Mouse (Mus musculus) hindbrain, postnatal 0 days (tissue): ENCODE measurements around the gene Lims1. TPM values are rescaled to one million over a fixed set of nuclear protein-coding genes. Genes with fewer than 3 reads are reported as not detected.

Experiments used
- ATAC-seq: fragments of 200-750 bp; cut with Nextera tagmentation; 2 replicates; pipeline ENCODE4 v1.8.0; 2017; ENCODE audit warnings: mild to moderate bottlenecking, moderate TSS enrichment, moderate library complexity
- DNase-seq: peaks from one replicate; pipeline ENCODE4 v3.0.0-alpha.2; 2015; ENCODE audit warnings: low spot score
- H3K27ac ChIP-seq: fragments of 300-500 bp; sonication (generic); 2 replicates; pipeline ENCODE4 v1.5.1; 2014; ENCODE audit warnings: mild to moderate bottlenecking
- H3K27me3 ChIP-seq: fragments of 300-500 bp; sonication (generic); 2 replicates; pipeline ENCODE4 v1.6.1; 2014; ENCODE audit warnings: low read length, mixed read lengths; ENCODE audit not compliant: insufficient read depth
- H3K36me3 ChIP-seq: fragments of 300-500 bp; sonication (generic); 2 replicates; pipeline ENCODE4 v1.6.1; 2014; ENCODE audit warnings: low read length, mixed read lengths; ENCODE audit not compliant: insufficient read depth
- H3K4me1 ChIP-seq: fragments of 300-500 bp; sonication (generic); 2 replicates; pipeline ENCODE4 v1.6.1; 2014; ENCODE audit warnings: antibody characterized with exemption, low read length, mixed read lengths; ENCODE audit not compliant: insufficient read depth
- H3K4me2 ChIP-seq: fragments of 300-500 bp; sonication (generic); 2 replicates; pipeline ENCODE4 v1.6.1; 2014; ENCODE audit warnings: low read depth, mild to moderate bottlenecking, low read length, moderate library complexity, mixed read lengths
- H3K4me3 ChIP-seq: fragments of 300-500 bp; sonication (generic); 2 replicates; pipeline ENCODE4 v1.5.1; 2014; ENCODE audit warnings: low read length
- H3K9ac ChIP-seq: fragments of 300-500 bp; sonication (generic); replicated peaks from 2 replicates; pipeline ENCODE4 v1.6.1; 2014; ENCODE audit warnings: mild to moderate bottlenecking, low read length, moderate library complexity, mixed read lengths
- H3K9me3 ChIP-seq: fragments of 300-500 bp; sonication (generic); 2 replicates; pipeline ENCODE4 v1.6.1; 2016; ENCODE audit warnings: low read length, mixed read lengths
- CTCF ChIP-seq: IDR thresholded peaks from 2 replicates; pipeline ENCODE4 v1.5.1; 2016; ENCODE audit warnings: antibody characterized with exemption, control low read depth, low read depth
- whole genome bisulfite sequencing: fragments of 180-500 bp; shearing (Covaris S2); extraction: QIAGEN DNeasy Blood & Tissue Kit; methylation state at CpG from one replicate; pipeline ENCODE4 v1.1.7; 2014; 5-methylcytosine and 5-hydroxymethylcytosine counted together
- polyA plus RNA-seq: library from polyadenylated mRNA; unstranded; fragments of >200 nt; fragmentation: Nextera tagmentation; extraction: Ambion mirVana; gene quantifications from 2 replicates; pipeline ENCODE4 v1.2.1, GENCODE M21; 2015
- total RNA-seq: library from RNA; depleted of rRNA; stranded (reverse); fragments of >200 nt; gene quantifications from 2 replicates; pipeline ENCODE4 v1.2.3, GENCODE M21; 2014

Lims1 gene
- total and polyA plus RNA-seq, 2 experiments from 2014 or later: 38.5 to 55.7 TPM

DNA sequence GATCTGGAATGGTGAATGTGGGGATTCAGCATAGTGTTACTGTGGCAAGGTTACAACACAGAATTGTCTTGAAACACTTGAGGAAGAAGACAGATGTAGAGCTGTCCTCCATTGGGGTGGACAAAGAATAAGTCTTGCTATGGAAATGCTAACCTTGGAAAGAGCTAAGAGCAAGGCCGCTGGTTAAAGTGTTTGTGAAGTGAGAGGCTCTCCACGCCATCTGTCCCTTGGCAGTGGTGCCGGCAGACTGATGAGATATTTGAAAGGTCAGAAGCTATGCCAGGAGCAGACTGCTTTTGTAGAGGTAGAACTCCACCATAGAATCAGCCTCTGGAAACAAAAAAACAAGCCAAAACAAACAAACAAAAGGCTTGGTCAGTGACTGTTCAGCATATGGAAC lies 73.3 kb downstream of the Lims1 start:
- Histone ChIP-seq H3K9me3 (no peaks in the 10 kb centered on the region), H3K4me3 (no peak overlapping the region), H3K36me3 (peaks cover 5% of the 10 kb centered on the region), H3K4me2 (no peak overlapping the region), H3K27me3 (no peaks in the 10 kb centered on the region), H3K9ac (no peak overlapping the region), H3K27ac (peak overlapping the region; percentile 51), H3K4me1 (0 out of 2 replicates have a peak, but pooled peaks cover 5% of the 10 kb centered on the region)
- DNase-seq (peak; percentile 24), ATAC-seq (no peak)
- TF ChIP-seq CTCF: no peak
- WGBS: 56% methylated on average over 3 of the region's 3 CpGs

DNA sequence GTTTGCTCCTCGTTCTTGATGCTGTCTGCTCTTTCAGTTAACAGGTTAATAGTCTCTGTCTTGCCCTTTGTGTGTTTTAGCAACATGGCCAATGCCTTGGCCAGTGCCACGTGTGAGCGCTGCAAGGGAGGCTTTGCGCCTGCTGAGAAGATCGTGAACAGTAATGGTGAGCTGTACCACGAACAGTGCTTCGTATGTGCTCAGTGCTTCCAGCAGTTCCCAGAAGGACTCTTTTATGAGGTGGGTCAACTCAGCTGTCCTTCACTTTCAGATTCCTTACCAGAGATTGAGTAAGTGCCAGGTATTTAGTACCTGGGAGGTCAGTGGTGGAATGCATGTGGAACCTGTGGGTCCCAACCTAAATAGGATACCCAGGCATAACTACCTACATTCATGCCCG lies 75.7 kb downstream of the Lims1 start:
- no peak for TF ChIP-seq CTCF
- Histone ChIP-seq H3K4me2 (no peak overlapping the region), H3K27ac (no peak overlapping the region), H3K9me3 (no peaks in the 10 kb centered on the region), H3K9ac (no peak overlapping the region), H3K36me3 (peaks cover 5% of the 10 kb centered on the region), H3K4me1 (0 out of 2 replicates have a peak, but pooled peaks cover 5% of the 10 kb centered on the region), H3K27me3 (no peaks in the 10 kb centered on the region), H3K4me3 (no peak overlapping the region)
- 92% methylated on average over 8 of the region's 8 CpGs for WGBS
- ATAC-seq (no peak), DNase-seq (no peak)

DNA sequence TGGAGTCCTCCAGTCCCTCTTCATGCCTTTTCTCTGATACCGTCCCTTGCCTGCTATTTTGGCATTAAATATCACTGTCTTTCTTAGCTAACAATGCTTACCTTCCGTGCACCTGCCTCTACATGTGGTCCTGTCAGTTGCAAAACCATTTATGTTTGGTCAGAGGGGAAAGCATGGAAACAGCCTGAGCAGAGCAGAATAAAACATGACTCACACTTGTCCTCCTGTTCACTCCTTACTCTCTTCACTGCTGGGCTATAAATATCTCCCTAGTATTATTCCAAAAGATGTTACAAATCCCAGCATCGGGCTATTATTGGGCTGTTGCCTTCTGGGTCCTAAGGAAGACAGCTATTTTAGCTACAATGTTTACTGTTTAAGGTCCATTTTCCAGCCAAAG lies 78.6 kb downstream of the Lims1 start:
- Histone ChIP-seq H3K9ac (no peak overlapping the region), H3K36me3 (peaks cover 5% of the 10 kb centered on the region), H3K4me3 (no peak overlapping the region), H3K27ac (no peak overlapping the region), H3K4me2 (no peak overlapping the region), H3K27me3 (no peaks in the 10 kb centered on the region), H3K4me1 (no peaks in the 10 kb centered on the region), H3K9me3 (no peaks in the 10 kb centered on the region)
- ATAC-seq: no peak
- TF ChIP-seq CTCF: no peak
- DNase-seq: no peak
- 91% methylated on average over 3 of the region's 3 CpGs for WGBS

DNA sequence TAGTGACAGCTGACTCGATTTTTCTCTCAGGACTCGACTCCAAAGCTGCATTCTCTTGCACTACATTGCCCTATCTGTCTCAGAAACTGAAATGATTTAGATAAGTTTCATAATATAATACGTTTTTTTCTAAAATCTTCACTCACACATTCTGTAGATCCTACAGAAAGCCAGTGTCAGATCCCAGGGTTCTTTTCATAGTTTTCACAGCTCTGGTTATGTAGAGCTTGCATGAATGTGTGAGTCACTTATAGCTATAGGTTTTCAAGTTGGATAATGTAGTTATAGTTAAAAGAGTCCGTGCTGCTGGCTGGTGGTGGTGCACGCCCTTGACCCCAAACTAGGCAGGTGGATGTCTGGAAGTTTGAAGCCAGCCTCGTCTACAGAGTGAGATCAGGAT lies 81.4 kb downstream of the Lims1 start:
- 91% methylated on average over 6 of the region's 6 CpGs for WGBS
- H3K4me1 ChIP-seq: no peaks in the 10 kb centered on the region
- H3K4me3 ChIP-seq: no peak overlapping the region
- no peak overlapping the region for H3K4me2 ChIP-seq
- no peaks in the 10 kb centered on the region for H3K9me3 ChIP-seq
- H3K27me3 ChIP-seq: no peaks in the 10 kb centered on the region
- H3K36me3 ChIP-seq: peaks cover 10% of the 10 kb centered on the region
- DNase-seq (no peak), ATAC-seq (no peak)
- no peak overlapping the region for H3K27ac ChIP-seq
- no peak overlapping the region for H3K9ac ChIP-seq
- TF ChIP-seq CTCF: no peak

DNA sequence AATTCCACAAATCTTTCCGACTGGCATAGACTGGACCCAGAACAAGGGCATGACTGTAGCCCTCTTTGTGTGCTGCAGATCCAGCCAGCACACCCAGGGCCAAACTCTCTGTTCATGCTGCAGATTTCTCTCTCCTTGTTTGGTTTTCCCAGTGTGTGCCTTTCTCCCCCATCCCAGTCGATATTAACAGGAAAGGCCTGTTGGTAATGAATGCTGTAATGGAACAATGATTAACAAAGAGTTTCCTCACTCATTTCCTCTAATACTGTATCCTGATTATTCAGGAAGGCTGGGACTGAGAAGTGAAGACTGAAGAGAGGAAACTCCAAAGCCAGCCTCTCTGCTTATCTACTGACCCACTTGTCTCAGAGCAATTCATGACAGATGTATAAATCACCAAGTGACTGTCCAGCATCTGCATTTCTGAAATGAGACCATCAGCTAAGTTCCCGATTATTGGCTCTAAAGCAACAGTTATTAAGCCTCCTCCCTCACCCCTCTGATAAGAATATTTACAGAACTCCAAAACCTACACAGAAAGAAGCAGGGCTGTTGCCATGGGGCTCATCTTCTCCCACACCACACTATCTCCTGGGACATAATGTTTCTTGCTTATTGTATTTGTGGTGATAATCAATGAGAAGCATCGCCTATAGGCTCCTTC lies 82.2 kb downstream of the Lims1 start:
- Histone ChIP-seq H3K27ac (no peak overlapping the region), H3K9ac (no peak overlapping the region), H3K9me3 (no peaks in the 10 kb centered on the region), H3K36me3 (peaks cover 16% of the 10 kb centered on the region), H3K4me2 (no peak overlapping the region), H3K4me3 (no peak overlapping the region), H3K27me3 (no peaks in the 10 kb centered on the region), H3K4me1 (no peaks in the 10 kb centered on the region)
- TF ChIP-seq CTCF: no peak
- ATAC-seq: no peak
- no peak for DNase-seq
- WGBS: 82% methylated on average over 4 of the region's 4 CpGs

DNA sequence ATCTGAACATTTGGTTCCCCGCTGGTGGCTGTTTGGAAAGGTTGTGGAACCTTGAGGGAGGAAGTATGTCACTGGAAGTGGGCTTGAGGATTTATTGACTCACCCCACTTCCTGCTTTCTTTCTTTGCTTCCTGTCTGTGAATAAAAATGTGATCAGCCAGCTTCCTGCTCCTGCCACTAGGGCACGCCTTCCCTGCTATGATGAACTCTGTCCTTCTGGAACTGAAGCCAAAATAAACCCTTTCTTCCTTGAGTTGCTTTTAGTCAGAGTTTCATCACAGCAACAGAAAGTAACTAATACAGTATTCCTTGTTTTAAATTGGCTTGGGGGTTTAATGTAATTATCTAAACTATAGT lies 82.7 kb downstream of the Lims1 start:
- peaks cover 19% of the 10 kb centered on the region for H3K36me3 ChIP-seq
- no peak overlapping the region for H3K27ac ChIP-seq
- no peak overlapping the region for H3K9ac ChIP-seq
- no peaks in the 10 kb centered on the region for H3K4me1 ChIP-seq
- no peaks in the 10 kb centered on the region for H3K27me3 ChIP-seq
- H3K4me2 ChIP-seq: no peak overlapping the region
- TF ChIP-seq CTCF: peak; percentile 14; the same call in 1 of the 2 replicates
- no peaks in the 10 kb centered on the region for H3K9me3 ChIP-seq
- H3K4me3 ChIP-seq: no peak overlapping the region
- WGBS: 74% methylated on average over 2 of the region's 2 CpGs
- DNase-seq: no peak
- no peak for ATAC-seq

DNA sequence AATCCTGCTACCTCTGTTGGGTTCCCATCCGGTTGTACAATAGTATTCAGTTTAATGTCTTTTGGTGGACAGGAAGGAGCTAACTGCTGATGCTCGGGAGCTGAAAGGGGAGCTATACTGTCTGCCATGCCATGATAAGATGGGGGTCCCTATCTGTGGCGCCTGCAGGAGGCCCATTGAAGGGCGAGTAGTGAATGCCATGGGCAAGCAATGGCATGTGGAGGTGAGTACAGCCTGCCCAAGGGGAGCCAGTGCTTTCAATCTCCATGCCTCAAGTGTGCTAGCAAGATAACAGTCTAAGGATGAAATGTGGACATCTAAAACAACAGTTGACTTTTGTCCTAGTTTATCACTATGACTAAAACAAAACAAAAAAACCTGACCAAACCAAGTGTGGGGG lies 89.1 kb downstream of the Lims1 start:
- ATAC-seq (no peak), DNase-seq (no peak)
- Histone ChIP-seq H3K4me1 (no peaks in the 10 kb centered on the region), H3K27me3 (no peaks in the 10 kb centered on the region), H3K9me3 (no peaks in the 10 kb centered on the region), H3K4me2 (no peak overlapping the region), H3K4me3 (no peak overlapping the region), H3K27ac (no peak overlapping the region), H3K36me3 (peaks cover 39% of the 10 kb centered on the region), H3K9ac (no peak overlapping the region)
- WGBS: 93% methylated on average over 4 of the region's 4 CpGs
- no peak for TF ChIP-seq CTCF
